Mouse (Mus musculus) testis, adult 2 months (tissue): Measurements from ENCODE around the gene Sbno2. TPM values are rescaled to one million over a fixed set of nuclear protein-coding genes. Genes with fewer than 3 reads are reported as not detected.

Experiments
- H3K27ac ChIP-seq: fragments of 200-500 bp; 2 replicates; pipeline ENCODE4 v1.5.1; 2012; ENCODE audit warnings: low read depth, low read length; ENCODE audit not compliant: control insufficient read depth, insufficient read depth
- H3K27me3 ChIP-seq: fragments of 200-500 bp; 2 replicates; pipeline ENCODE4 v1.6.1; 2012; ENCODE audit warnings: mild to moderate bottlenecking, low read length, moderate library complexity; ENCODE audit not compliant: control insufficient read depth, insufficient read depth
- H3K36me3 ChIP-seq: fragments of 200-500 bp; 2 replicates; pipeline ENCODE4 v1.6.1; 2012; ENCODE audit warnings: mild to moderate bottlenecking, low read length; ENCODE audit not compliant: control insufficient read depth, insufficient read depth
- H3K4me1 ChIP-seq: fragments of 200-500 bp; 2 replicates; pipeline ENCODE4 v1.6.1; 2012; ENCODE audit warnings: low read length; ENCODE audit not compliant: control insufficient read depth, insufficient read depth
- H3K4me3 ChIP-seq: fragments of 200-500 bp; 2 replicates; pipeline ENCODE4 v1.5.1; 2012; ENCODE audit warnings: low read depth, mild to moderate bottlenecking, low read length, moderate library complexity, mixed read lengths; ENCODE audit not compliant: control insufficient read depth
- CTCF ChIP-seq: fragments of 200-500 bp; IDR thresholded peaks from 2 replicates; pipeline ENCODE4 v1.5.1; 2012; ENCODE audit warnings: low read depth, mild to moderate bottlenecking, inconsistent platforms, low read length, moderate library complexity; ENCODE audit not compliant: control insufficient read depth, insufficient read depth, insufficient replicate concordance
- POLR2A ChIP-seq: fragments of 200-500 bp; IDR thresholded peaks from 2 replicates; pipeline ENCODE4 v1.6.1; 2012; ENCODE audit warnings: low read depth, mild to moderate bottlenecking, inconsistent platforms, low read length, moderate library complexity; ENCODE audit not compliant: control insufficient read depth
- polyA plus RNA-seq: library from polyadenylated mRNA; depleted of rRNA; stranded (reverse); fragments of >200 nt; gene quantifications from 2 replicates; pipeline ENCODE4 v1.2.3, GENCODE M21; 2012

Sbno2 gene
- polyA plus RNA-seq, 1 experiment, result 13.9 TPM

- no peaks in the 10 kb centered on the region; the same call in 1 of the 2 replicates for H3K36me3 ChIP-seq
- H3K27ac ChIP-seq, result peak overlapping the region; percentile 78
- H3K27me3 ChIP-seq, result no peaks in the 10 kb centered on the region
- peaks cover 44% of the 10 kb centered on the region for H3K4me1 ChIP-seq
- no peak for TF ChIP-seq CTCF
- TF ChIP-seq POLR2A, result no peak
- H3K4me3 ChIP-seq, result peak overlapping the region; percentile 90
These were observed 45.1 kb upstream of the Sbno2 start for GRCm38 (mm10) chr10:80150226-80151210.

GRCm38 (mm10) chr10:80149291-80150225 is 44.2 kb upstream of the Sbno2 start:
- no peak for TF ChIP-seq CTCF
- TF ChIP-seq POLR2A, result no peak; the same call in 1 of the 2 replicates
- Histone ChIP-seq H3K4me1 (peaks cover 44% of the 10 kb centered on the region), H3K36me3 (peaks cover 3% of the 10 kb centered on the region; the same call in 1 of the 2 replicates), H3K4me3 (peak overlapping the region; percentile 90), H3K27me3 (no peaks in the 10 kb centered on the region), H3K27ac (peak overlapping the region; percentile 89)

- Histone ChIP-seq H3K27ac (peak overlapping the region; percentile 89), H3K27me3 (no peaks in the 10 kb centered on the region), H3K4me1 (peaks cover 44% of the 10 kb centered on the region), H3K4me3 (peak overlapping the region; percentile 90), H3K36me3 (peaks cover 4% of the 10 kb centered on the region; the same call in 1 of the 2 replicates)
- TF ChIP-seq CTCF (peak; percentile 42; the same call in 1 of the 2 replicates), POLR2A (peak; percentile 16; the same call in 1 of the 2 replicates)
These were observed 43.4 kb upstream of the Sbno2 start for GRCm38 (mm10) chr10:80148610-80149290.

- peaks cover 45% of the 10 kb centered on the region for H3K4me1 ChIP-seq
- H3K4me3 ChIP-seq, result peak within 1 kb of the TSS; percentile 90
- H3K27ac ChIP-seq, result peak within 1 kb of the TSS; percentile 89
- peak; percentile 62 for TF ChIP-seq POLR2A
- TF ChIP-seq CTCF, result peak; percentile 20; the same call in 1 of the 2 replicates
- H3K36me3 ChIP-seq, result peaks cover 4% of the 10 kb centered on the region; the same call in 1 of the 2 replicates
- no peaks in the 10 kb centered on the region for H3K27me3 ChIP-seq
These were observed 42.6 kb upstream of the Sbno2 start, which contains the start of gene Midn for GRCm38 (mm10) chr10:80147719-80148601. Gene Midn (plus strand): TSS chr10:80148272.

GRCm38 (mm10) chr10:80147146-80147718 is 41.9 kb upstream of the Sbno2 start:
- Histone ChIP-seq H3K27me3 (no peaks in the 10 kb centered on the region), H3K27ac (peak overlapping the region; percentile 72), H3K4me1 (peaks cover 47% of the 10 kb centered on the region), H3K4me3 (peak overlapping the region; percentile 90), H3K36me3 (peaks cover 4% of the 10 kb centered on the region; the same call in 1 of the 2 replicates)
- TF ChIP-seq POLR2A (no peak), CTCF (no peak)
